Mouse (Mus musculus): ENCODE measurements around the gene Stt3a.

Stt3a gene

DNA sequence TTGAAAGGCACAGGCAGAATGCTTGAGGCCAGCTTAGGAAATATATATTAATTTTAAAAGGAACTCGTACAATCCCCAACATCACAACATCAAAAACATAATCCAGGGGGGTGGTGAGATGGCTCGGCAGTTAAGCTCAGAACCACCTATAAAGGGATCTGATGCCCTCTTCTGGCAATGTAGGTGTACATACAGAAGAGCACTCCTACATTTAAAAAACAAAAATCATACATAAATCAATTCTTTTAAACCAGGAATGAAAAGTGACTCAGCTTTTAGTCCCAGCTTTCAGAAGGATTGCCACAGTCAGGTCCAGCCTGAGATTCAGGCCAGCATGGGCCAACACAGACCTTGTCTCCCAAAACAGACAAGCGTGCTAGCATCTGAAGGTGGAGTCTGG is 50.9 kb downstream of the Stt3a start:
- no peak for DNase-seq (ENCODE audit: low spot score)

DNA sequence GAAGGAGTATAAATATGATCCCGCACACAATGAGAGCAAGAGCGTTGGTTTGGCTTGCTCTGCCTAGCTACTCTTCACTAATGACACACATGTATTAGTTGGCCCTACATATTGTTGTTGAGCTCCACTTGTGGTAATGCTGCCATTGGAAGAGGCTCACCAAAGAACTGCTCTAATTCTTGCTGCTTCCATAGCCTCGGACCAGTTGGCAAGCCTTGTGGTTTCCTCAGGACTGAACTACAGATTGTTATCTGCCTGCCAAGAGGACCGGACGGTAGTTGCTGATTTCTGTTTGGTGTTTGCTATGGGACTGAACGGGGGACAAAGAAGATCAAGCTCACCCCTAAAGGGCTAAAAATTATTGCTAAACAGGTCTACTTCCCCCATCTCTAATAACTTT is 60.2 kb downstream of the Stt3a start:
- DNase-seq (ENCODE audit: low spot score): no peak

DNA sequence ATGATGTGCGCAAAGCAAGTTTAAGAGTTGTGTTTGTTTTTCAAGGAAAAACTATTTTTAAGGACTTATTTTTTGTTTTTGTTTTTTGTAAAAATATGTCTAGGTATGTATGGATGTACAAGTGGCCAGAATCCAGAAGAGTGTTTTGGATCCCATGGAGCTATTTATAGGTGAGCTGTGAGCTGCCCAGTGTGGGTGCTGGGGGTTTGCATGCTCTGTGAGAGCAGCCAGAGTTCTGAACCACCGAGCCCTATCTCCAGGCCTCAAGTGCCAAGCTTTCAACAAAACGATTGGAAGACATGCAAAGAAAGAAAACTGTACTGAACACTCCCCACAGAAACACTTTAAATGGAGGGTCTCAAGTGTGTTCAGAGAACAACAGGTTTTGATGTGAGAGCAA is 61.6 kb downstream of the Stt3a start:
- DNase-seq (ENCODE audit: low spot score): no peak

DNA sequence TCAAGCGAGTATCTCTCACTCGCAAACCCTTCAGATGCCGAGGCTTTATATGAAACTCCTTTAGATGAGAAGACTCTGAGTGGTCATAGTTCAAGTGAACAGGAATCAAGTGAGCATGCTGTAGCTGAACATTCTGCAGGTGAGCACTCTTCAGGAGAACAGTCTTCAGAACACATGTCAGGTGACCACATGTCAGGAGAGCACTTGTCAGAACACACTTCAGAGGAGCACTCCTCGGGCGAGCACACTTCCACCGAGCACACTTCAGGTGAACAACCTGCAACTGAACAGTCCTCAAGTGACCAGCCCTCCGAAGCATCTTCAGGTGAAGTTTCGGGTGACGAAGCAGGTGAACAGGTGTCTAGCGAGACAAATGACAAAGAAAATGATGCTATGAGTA is 73.2 kb downstream of the Stt3a start:
- DNase-seq (ENCODE audit: low spot score): no peak

DNA sequence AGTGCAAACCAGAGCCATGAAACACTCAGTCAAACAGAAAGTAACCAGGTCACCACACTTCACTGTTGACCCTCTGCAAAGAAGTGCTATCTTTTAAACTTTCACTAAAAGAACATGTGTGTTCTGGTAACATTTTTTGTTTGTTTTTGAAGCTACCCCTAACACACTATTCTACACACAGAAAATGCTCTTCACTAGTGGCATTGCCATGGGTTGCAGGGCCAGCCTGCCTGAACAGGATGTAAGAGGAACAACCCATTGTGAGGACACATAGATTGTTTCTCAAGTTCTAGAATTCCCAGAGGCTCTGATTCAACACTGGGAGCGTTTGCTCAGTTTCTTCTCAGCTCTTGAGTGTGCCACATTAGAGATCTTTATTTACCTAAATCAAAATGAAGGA is 74.6 kb downstream of the Stt3a start, which contains the start of gene Acrv1:
TSS of gene Acrv1 (plus strand) at position 301 of the 400 bp plus-strand sequence.
- DNase-seq (ENCODE audit: low spot score): no peak

GRCm38 (mm10) chr9:36687329-36687728 is 80.2 kb downstream of the Stt3a start:
- no peak for DNase-seq (ENCODE audit: low spot score)

- no peak for DNase-seq (ENCODE audit: low spot score)
These were observed 86.1 kb downstream of the Stt3a start for GRCm38 (mm10) chr9:36681424-36681823.

All from ovary, postnatal 36 days (tissue).